Mouse (Mus musculus): ENCODE measurements at regions not wholly inside any gene's neighbourhood (a gene's known extent, or its start where the extent isn't known, plus 50 kb on each side); places are given as distances from the start of the nearest gene placed in this dataset.

DNA sequence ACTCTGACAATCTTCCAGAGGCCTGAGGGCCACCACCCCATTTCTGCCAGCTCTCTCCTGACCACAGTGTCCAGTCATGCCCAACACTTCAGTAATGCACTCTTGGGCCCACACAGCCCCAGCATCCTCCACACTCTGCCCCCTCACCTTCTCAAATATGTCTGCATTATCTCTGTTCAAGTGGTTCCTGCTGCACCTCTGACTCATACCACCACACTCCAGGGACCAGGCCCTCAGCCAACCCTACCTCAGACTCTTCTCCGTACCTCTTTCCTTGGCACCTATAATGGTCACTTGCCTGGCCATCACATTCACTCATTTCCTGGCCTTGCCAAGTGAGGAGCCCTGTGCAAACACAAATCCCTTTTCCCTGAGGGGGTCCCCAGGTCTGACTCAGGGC lies 109.6 kb upstream of the Dio3 start:
- in situ Hi-C loops (cut with MboI, MseI): loop anchor here (25.0 kb wide), 1 partner anchor 1932 kb away; no protein-coding TSS in a partner anchor

- in situ Hi-C loops (cut with MboI, MseI): loop anchor here (25.0 kb wide), 1 partner anchor 1933 kb away; no protein-coding TSS in a partner anchor
Observed at GRCm38 (mm10) chr12:110170496-110170895, 108.4 kb upstream of the Dio3 start.

- in situ Hi-C loops (cut with MboI, MseI): no loop called here
Observed at GRCm38 (mm10) chr12:110177826-110178225, 101.0 kb upstream of the Dio3 start.

DNA sequence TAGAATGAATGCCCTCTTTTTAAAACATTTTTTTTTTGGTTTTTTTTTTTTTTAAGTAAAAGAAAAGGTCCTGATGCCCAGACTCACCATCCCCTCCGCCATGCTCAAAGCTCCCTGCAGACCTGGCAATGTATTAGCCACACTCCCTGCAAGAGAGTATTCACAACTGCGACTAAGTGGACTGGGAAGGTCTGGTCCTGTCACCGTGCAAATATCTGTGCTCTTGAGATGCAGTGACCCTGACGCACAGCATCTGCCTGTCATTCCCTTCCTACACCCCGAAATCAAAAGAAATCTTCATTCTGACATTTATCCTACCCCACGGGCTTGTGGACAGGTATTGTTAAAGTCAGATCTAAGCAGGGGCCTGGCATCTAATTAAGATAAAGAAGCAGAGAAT lies 95.4 kb upstream of the Dio3 start:
- in situ Hi-C loops (cut with MboI, MseI): no loop called here

DNA sequence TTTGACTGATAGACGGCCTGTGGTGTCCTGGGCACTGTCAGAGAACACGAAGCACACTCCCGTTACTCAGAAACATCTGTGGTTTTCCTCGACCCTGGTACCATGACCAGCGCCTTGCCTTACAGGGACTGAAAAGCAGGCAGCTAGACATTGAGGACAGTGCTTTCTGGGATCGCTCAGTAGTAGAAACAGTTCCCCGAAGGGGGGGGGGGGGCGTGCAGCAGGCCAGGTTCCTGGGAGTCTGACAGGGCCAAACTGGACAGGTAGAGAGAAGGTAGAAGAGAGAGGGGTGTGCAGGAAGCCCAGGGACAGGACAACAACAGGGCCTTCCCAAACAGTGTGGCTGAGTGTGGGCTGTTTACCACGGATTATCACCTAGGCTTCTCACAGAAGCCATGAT lies 93.5 kb upstream of the Dio3 start:
- in situ Hi-C loops (cut with MboI, MseI): no loop called here

DNA sequence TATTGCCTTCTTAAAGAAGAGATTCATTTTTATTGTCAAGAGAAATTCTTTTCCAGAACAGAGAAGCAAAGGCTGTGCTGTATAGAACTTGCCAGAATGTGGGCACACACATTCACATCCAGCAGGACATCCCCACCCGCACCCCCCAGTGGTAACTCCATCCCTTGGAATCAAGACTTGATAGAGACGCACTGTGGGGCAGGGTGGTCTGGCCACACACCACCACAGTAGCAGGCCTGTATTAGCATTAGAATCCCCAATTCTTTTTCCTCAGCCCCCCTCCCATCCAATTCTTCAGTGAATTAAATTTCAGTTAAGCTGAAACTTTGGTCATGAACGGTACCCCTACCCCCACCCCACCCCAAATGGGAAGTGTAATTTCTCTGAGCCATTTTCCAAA lies 92.5 kb upstream of the Dio3 start:
- in situ Hi-C loops (cut with MboI, MseI): no loop called here

GRCm38 (mm10) chr12:110186911-110187245 lies 92.0 kb upstream of the Dio3 start:
- in situ Hi-C loops (cut with MboI, MseI): no loop called here

DNA sequence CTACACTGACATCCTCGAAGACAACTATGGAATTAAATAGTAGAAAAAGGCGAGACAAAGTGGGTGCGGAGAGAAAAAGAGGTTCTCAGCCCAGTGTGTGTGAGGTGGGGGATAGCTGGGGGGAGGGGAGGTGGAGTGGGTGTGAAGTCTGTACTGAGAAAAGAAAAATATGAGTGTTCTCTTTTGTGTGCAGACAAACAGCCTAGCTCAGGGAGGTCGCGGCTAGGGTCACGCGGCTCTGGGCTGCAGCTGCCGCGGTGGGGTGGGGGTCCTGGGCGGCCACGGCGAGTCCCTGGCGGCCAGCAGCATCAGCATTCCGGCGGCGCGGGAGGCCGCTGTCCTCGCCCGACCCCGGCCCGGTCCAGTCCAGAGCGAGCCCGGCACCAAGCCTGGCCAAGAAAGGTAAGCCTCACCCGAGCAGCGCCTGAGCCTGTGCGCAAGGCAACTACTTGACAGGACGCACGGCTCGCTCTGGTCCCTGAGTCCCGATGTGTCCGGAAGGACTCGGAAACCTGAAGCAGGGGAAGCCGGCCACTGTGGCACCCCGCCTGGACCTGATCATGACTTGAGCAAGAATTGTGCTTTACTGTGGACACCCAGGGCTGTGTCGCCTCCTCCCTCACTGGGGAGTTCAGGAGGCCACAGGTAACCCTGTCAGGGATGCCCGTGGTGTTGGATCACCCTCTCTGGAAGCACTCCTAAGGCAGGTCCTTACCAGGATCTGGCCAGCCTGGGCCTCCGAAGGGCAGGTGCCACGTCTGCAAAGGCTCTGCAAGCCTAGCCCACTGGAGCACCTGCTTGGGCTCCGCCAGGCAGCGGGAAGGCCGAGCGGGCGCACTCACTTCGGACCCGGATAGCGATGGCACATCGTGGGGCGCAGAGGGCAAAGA lies 91.4 kb upstream of the Dio3 start:
- in situ Hi-C loops (cut with MboI, MseI): no loop called here

GRCm38 (mm10) chr12:110188136-110188631 lies 90.7 kb upstream of the Dio3 start:
- in situ Hi-C loops (cut with MboI, MseI): no loop called here

DNA sequence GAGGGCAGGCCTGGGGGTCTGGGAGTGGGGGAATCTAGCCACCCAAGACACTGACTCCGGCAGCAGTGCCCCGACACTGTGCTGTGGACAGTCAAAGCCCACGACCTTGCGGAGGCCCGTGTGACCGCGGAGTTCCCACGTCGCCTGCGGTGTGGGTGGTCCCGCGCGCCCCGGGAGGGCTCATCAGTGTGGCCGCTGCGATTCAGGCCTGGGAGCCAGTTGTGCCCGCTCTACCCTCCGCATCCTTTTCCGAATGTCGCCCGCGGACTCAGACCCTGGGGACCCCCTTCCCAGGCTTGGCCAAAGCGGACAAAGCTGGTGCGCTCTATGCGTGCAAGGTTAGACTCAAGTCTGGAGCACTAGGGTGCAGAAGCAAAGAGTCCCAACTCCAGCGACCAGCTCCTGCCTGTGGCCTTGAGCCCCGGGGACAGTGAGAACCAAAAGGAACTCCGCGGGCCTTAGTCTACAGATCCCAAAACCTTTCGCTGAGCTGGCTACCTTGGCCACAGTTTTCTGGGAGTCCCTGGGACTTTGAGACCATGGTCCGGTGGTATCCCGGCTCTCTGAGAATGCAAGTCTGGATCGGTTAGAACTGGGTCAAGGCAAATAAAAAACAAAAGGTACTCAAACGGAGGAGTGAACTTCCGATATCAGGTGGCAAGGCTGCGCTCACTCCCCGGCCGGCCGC lies 90.1 kb upstream of the Dio3 start:
- in situ Hi-C loops (cut with MboI, MseI): no loop called here

- in situ Hi-C loops (cut with MboI, MseI): no loop called here
Observed at GRCm38 (mm10) chr12:110189329-110189642, 89.6 kb upstream of the Dio3 start.

DNA sequence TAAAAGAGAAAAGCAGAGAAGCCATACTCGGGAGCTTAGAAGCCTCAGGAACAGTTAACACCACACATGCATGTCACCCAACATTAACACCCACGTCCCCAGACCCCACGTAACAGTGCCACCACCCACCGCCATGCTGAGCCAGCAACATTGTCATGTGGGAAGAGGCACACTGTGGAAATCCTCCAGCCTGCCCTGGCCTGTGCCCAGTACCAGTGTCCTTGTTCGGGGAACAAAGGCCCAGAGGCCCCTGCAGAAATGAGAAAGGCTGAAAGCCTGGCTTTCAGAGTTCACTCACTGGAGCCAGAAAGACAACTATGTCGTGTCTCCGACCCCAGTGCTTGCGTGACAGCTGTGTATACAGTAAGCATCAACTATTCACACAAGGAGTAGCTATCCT lies 86.7 kb upstream of the Dio3 start:
- in situ Hi-C loops (cut with MboI, MseI): no loop called here

DNA sequence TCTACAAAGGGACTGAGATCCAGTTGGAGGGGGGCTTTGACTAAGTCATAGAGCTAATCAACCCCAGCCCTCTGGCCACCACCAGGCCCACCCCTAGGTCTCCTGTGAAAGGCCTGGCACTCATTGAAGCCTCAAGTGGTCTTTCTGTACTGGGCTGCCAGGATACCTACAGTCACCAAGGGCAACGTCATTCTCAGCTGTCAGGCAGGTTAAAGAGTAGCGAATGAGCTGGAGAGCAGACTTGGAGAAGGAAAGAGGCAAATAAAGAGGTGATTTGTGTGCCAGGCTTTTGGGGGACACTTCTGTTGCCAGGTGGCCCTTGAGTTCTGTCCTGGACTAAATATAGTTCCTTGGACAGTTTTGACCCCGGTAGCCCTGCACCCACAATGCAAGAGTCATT lies 81.5 kb upstream of the Dio3 start:
- in situ Hi-C loops (cut with MboI, MseI): no loop called here

- in situ Hi-C loops (cut with MboI, MseI): no loop called here
Observed at GRCm38 (mm10) chr12:110200471-110200870, 78.4 kb upstream of the Dio3 start.

- in situ Hi-C loops (cut with MboI, MseI): no loop called here
Observed at GRCm38 (mm10) chr12:110200887-110201286, 78.0 kb upstream of the Dio3 start.

- in situ Hi-C loops (cut with MboI, MseI): no loop called here
Observed at GRCm38 (mm10) chr12:110203271-110204014, 75.4 kb upstream of the Dio3 start.

DNA sequence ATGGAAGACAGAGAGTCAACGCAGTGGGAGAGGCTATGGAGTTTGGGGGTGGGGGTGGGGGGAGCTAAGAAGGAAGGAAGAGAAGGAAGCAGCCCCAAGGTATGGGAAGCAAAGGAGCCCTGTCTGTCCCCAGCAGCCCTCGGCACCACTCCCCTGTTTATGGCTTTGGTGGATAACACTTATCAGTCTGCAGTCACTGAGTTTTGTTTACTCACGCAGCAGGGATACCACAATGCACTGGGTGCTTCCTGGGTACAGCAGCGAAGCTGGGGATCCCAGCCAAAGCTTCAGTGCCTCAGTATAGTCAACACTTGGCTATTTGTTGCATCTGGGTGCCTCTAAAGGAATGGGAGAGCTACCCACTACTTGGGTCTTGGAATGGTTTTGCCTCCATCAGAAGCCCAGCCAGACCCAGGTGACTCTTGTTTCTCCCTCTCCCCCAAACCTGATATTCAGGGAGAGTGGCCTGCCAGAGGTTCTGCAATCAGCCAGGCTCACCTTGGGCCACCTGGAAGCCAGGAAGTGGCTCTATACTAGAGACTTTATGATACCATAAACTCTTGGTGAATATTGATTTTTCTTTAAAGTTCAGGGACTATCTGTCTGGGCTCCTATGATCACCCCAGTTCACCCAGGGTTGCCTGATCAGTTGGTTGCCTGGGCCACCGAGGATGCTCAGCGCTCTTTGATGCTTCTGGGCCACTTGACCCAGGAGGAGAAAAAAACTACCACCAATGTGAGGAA lies 74.5 kb upstream of the Dio3 start:
- in situ Hi-C loops (cut with MboI, MseI): no loop called here

DNA sequence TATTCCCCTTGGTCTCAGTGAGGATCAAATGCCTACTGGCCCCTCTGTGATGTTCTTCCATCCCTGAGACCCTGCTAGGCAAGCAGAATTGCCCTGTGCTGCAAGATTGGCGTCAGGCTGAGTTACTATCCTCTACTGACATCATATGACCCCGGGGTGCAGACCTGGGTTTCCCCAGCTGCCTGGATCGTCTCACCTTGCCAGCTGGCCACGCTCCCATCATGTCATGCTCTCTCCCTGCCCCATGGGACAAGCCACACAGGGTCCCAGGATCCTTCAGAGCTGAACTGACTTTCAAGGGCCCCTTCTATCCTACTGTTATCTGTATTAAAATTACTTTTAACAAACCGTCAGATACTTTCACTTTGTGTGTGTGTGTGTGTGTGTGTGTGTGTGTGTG lies 72.6 kb upstream of the Dio3 start:
- in situ Hi-C loops (cut with MboI, MseI): no loop called here

DNA sequence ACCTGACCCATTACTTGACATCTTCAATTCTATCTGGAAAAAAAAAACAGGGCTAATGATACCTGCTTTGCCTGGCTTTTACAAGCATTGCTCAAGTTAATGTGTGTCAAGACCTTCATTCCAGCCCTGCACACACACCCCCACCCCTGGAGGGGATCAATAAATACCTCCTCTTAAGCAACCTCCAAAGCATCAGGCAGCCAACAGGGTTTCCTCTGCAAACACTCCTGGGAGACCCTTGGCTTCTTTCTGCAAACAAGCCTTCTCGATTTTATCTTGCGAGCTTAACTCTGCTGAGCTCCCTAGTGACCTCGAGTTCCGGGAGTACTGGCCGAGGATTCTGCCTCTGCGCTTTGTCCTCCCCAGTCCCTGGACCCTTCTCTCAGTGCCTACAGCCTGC lies 72.1 kb upstream of the Dio3 start:
- in situ Hi-C loops (cut with MboI, MseI): no loop called here

- in situ Hi-C loops (cut with MboI, MseI): no loop called here
Observed at GRCm38 (mm10) chr12:110207246-110207852, 71.5 kb upstream of the Dio3 start.

GRCm38 (mm10) chr12:110212716-110213115 lies 66.2 kb upstream of the Dio3 start:
- in situ Hi-C loops (cut with MboI, MseI): no loop called here
